In the genomic region with DNA sequence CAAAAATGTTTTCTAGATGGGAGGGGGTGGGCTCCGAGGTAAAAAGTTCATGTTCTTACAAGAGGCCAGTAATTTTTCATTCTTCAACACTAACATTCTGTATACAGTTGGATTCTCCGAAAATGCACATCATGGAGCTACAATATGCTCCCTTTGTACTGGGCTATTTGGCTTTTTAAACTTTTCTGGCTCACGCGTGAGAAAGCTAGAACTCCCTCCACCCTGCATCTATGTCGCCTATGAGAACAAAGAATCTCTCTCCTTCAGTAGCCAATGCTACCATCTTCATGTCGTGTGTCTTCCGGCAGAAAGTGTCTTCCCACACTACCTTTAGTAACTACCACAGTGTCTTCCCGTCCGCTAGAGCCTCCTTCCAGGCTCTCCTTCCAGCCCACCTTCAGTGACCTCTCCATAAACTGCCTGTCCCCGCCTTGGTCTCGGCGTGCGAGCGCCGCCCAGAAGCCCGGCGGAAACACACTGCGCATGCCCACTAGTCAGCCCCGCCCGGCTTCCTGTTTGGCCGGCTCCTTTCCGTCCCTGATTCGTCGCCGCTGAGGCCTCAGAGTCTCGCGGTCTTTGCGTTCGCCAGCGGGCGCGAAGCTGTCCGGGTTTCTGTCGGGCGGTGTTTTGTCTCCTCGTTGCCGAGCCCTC, we compare ENCODE assay signal across 8 mouse cellular contexts. TPM values are rescaled to one million over a fixed set of nuclear protein-coding genes. Genes with fewer than 3 reads are reported as not detected.
DNase-seq lines count a peak whose midpoint lies in the region; ATAC-seq lines count a peak whose summit lies in the region.

A gene (plus strand): TSS at position 529 of the 651 bp plus-strand sequence.

- peaks cover 13% of the 10 kb centered on the region for H3K4me1 ChIP-seq in hindbrain, embryonic 15.5 days (replicated peaks)

- H3K9me3 ChIP-seq in hindbrain, embryonic 15.5 days: no peaks in the 10 kb centered on the region

- H3K4me2 ChIP-seq in hindbrain, embryonic 15.5 days: peak within 1 kb of the TSS; percentile 68

- peak within 1 kb of the TSS; percentile 89 for H3K27ac ChIP-seq in hindbrain, embryonic 15.5 days (replicated peaks)

- H3K9ac ChIP-seq in hindbrain, embryonic 15.5 days: peak within 1 kb of the TSS; percentile 86

- under 1% methylated on average over 37 of the region's 37 CpGs for WGBS in hindbrain, embryonic 15.5 days

- peak; percentile 98 for DNase-seq in T-cell, adult 2 months (ENCODE audit: low spot score)
- peak; percentile 94 for DNase-seq in cerebellum, postnatal 36 days
- peak; percentile 97 for DNase-seq in frontal cortex, postnatal 36 days (ENCODE audit: low spot score in 2 of 2)
- DNase-seq in left cerebral cortex, adult 11 months (ENCODE audit: low spot score): peak; percentile 93
- DNase-seq in lung, postnatal 4 days: peak; percentile 98
- peak; percentile 94 for DNase-seq in retina, postnatal 7 days (ENCODE audit: low read depth, low spot score)
- DNase-seq in urinary bladder, adult 2 months (ENCODE audit: low spot score): peak; percentile 90

- peak; percentile 100 for ATAC-seq in hindbrain, embryonic 15.5 days (ENCODE audit: low FRiP score, low read depth)

- H3K27me3 ChIP-seq in hindbrain, embryonic 15.5 days: no peaks in the 10 kb centered on the region

- H3K36me3 ChIP-seq in hindbrain, embryonic 15.5 days: peaks cover 10% of the 10 kb centered on the region

- H3K4me3 ChIP-seq in hindbrain, embryonic 15.5 days: peak within 1 kb of the TSS; percentile 73

RNA-seq across cellular contexts. Expression of the gene that starts here (rescaled TPM):
- polyA plus RNA-seq in hindbrain, embryonic 15.5 days (2015; fragmentation: Nextera tagmentation; extraction: Ambion mirVana): 91.8 and 101 TPM in 2 replicates
- 52.1 and 67.0 TPM in 2 replicates for polyA plus RNA-seq in urinary bladder, adult 2 months (2012; rRNA removed)

Comparison
In these comparisons a context has a peak if more than half of its experiments do, and no peak if none do; other contexts are left out.
1. Peak in every context shown above with its lines: DNase-seq, ATAC-seq, H3K4me3 ChIP-seq and H3K27ac ChIP-seq.